Mouse (Mus musculus) ES-E14 (cell line): ENCODE results near the gene Sebox.

ENCODE experiments used
- ZC3H11A ChIP-seq: IDR thresholded peaks from 2 replicates; pipeline ENCODE4 v1.6.1; 2012; ENCODE audit warnings: low read depth, mild to moderate bottlenecking, inconsistent platforms, low read length, borderline replicate concordance
- ZNF384 ChIP-seq: IDR thresholded peaks from 2 replicates; pipeline ENCODE4 v1.6.1; 2012; ENCODE audit warnings: low read depth, low read length, inconsistent platforms

DNA sequence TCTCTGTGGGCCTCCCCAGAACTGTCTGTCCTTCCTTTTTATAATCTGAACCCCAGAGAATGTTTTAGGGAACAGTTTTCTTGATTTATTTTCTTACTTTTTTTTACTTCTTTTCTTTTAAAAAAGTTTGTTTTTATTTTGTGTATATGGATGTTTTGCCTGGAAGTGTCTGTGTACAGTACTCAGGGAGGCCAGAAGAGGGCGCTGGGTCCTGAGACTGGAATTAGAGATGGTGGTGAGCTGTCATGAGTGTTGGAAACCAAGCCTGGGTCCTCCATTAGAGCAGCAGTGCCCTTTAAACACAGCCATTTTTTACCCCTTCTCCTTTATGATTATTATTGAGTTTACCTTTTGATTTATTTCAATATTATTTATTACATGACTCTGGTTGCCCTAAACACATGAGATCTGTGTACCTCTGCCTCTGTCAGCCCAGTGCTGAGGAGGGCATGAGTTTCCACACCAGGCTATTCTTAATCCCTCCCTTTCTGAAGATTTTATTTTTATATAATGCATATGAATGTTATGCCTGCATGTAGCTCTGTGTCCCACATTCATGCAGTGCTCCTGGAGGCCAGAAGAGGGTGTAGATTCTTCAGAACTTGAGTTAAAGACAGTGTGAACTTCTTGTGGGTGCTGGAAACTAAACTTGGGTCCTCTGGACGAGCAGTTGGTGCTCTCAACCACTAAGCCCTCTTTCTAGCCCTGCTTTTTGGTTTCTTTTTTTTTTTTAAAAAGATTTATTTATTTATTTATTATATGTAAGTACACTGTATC lies 12.5 kb downstream of the Sebox start:
- TF ChIP-seq ZC3H11A (peak; percentile 27; the same call in 1 of the 2 replicates), ZNF384 (no peak)
